Mouse (Mus musculus) thymus, adult 2 months (tissue): ENCODE results near the gene Trpm4. TPM values are rescaled to one million over a fixed set of nuclear protein-coding genes. Genes with fewer than 3 reads are reported as not detected.

Experiments
- DNase-seq: peaks from one replicate; pipeline ENCODE4 v3.0.0; 2021
- H3K27ac ChIP-seq: fragments of 200-500 bp; 2 replicates; pipeline ENCODE4 v1.5.1; 2012; ENCODE audit warnings: low read length, control low read depth; ENCODE audit not compliant: control insufficient read depth, insufficient read depth
- H3K27me3 ChIP-seq: fragments of 200-500 bp; 2 replicates; pipeline ENCODE4 v1.6.1; 2012; ENCODE audit warnings: mild to moderate bottlenecking, low read length, moderate library complexity, mixed read lengths; ENCODE audit not compliant: control insufficient read depth, insufficient read depth
- H3K36me3 ChIP-seq: fragments of 200-500 bp; 2 replicates; pipeline ENCODE4 v1.6.1; 2012; ENCODE audit warnings: mild to moderate bottlenecking, low read length, moderate library complexity; ENCODE audit not compliant: control insufficient read depth, insufficient read depth
- H3K4me1 ChIP-seq: fragments of 200-500 bp; replicated peaks from 2 replicates; pipeline ENCODE4 v1.6.1; 2012; ENCODE audit warnings: low read length; ENCODE audit not compliant: control insufficient read depth, insufficient read depth
- H3K4me3 ChIP-seq: fragments of 200-500 bp; 2 replicates; pipeline ENCODE4 v1.5.1; 2012; ENCODE audit warnings: mild to moderate bottlenecking, low read length, control low read depth, moderate library complexity; ENCODE audit not compliant: control insufficient read depth, insufficient read depth
- CTCF ChIP-seq: fragments of 200-500 bp; IDR thresholded peaks from 2 replicates; pipeline ENCODE4 v1.5.1; 2012; ENCODE audit warnings: mild to moderate bottlenecking, control low read depth, low read length, moderate library complexity, borderline replicate concordance; ENCODE audit not compliant: control insufficient read depth, poor library complexity, insufficient read depth; ENCODE audit errors: extremely low read depth
- POLR2A ChIP-seq: fragments of 200-500 bp; IDR thresholded peaks from 2 replicates; pipeline ENCODE4 v1.6.1; 2012; ENCODE audit warnings: mild to moderate bottlenecking, low read length, control low read depth, moderate library complexity; ENCODE audit not compliant: control insufficient read depth, poor library complexity, insufficient read depth; ENCODE audit errors: extremely low read depth
- WGBS: fragments of 180-500 bp; shearing (Covaris S2); methylation state at CpG from one replicate; pipeline ENCODE4 v1.1.7; 2018; 5-methylcytosine and 5-hydroxymethylcytosine counted together
- polyA plus RNA-seq: library from polyadenylated mRNA; depleted of rRNA; stranded (reverse); fragments of >200 nt; gene quantifications from 2 replicates; pipeline ENCODE4 v1.2.3, GENCODE M21; 2012

Gene Trpm4
- polyA plus RNA-seq, 1 experiment: 12.1 TPM

DNA sequence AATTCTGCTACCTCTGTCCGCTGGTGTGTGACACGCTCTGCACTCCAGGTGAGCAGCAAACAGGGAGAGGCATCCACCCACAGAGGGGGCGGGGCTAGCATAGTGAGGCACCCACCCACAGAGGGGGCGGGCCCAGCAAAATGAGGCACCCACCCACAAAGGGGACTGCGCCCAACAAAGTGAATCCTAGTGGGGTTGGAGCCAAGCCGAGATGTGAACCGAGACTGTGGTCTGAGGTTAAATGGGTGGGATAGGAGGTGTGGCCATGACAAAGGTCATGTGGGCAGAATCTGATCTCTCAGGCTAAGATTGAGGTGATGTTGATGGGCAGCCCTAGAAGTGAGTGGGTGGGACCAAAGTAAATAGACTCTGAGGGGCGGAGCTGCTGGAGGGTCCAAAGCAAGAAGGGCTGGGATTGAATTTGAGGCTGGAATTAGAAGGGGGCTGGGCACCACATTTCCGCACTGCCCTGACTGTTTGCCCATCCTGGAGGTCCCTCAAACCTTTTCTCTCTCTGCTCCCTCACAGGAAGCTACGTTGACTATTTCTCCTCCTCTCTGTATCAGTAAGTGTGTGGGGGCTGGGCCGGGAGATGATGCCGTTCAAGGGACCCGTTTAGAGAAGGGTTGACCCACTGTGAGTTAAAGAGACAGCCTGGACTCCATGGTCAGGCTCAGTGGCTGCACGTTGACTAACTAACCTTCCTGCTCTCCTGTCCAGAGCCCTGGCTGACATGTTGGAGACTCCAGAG is 4.8 kb upstream of the Trpm4 start:
- WGBS: 5% methylated on average over 14 of the region's 14 CpGs
- H3K27ac ChIP-seq: no peak overlapping the region
- TF ChIP-seq CTCF: no peak
- TF ChIP-seq POLR2A: no peak
- DNase-seq: peak; percentile 35
- no peak overlapping the region for H3K4me3 ChIP-seq
- H3K4me1 ChIP-seq: peaks cover 27% of the 10 kb centered on the region
- H3K27me3 ChIP-seq: peaks cover 12% of the 10 kb centered on the region; the same call in 1 of the 2 replicates
- no peaks in the 10 kb centered on the region for H3K36me3 ChIP-seq

DNA sequence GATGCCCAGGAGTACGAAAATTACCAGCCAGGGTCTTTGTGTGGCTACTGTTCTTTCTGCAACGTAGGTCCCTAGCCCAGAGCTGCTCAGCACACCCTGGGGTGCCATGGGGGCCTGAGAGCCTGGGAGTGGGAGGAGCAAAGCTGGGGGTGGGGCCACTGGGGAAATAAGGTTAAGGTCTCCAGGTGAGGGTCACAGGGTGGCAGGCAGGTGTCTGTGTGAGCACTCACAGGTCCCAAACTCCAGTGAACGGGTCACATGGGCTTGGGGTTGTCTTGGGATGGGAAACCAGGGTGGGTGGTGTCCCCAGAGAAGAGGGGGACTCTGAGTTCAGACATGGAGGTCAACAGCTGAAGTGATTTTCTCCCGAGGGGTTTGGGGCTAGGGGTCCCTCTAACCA is 3.9 kb upstream of the Trpm4 start:
- peaks cover 34% of the 10 kb centered on the region for H3K4me1 ChIP-seq
- no peak for DNase-seq
- TF ChIP-seq CTCF (no peak), POLR2A (no peak)
- whole genome bisulfite sequencing: 26% methylated on average over 4 of the region's 4 CpGs
- H3K27ac ChIP-seq: no peak overlapping the region
- no peaks in the 10 kb centered on the region for H3K36me3 ChIP-seq
- H3K4me3 ChIP-seq: no peak overlapping the region
- peaks cover 12% of the 10 kb centered on the region; the same call in 1 of the 2 replicates for H3K27me3 ChIP-seq

DNA sequence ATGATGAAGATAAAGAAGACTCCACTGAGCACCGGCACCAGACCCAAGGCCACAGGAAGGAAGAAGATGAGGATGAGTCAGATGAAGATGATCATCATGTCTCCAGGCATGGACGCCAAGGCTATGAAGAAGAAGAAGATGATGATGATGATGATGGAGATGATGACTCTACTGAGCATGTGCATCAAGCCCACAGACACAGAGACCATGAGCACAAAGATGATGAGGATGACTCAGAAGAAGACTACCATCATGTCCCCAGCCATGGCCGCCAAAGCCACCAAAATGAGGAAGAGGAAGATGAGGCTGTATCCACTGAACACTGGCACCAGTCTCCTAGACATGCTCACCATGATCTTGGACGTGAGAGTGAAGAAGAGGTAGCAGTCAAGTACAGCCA is 2.7 kb upstream of the Trpm4 start:
- 80% methylated on average over 4 of the region's 4 CpGs for WGBS
- H3K27ac ChIP-seq: no peak overlapping the region
- TF ChIP-seq CTCF (no peak), POLR2A (no peak)
- no peak for DNase-seq
- no peak overlapping the region for H3K4me3 ChIP-seq
- H3K36me3 ChIP-seq: no peaks in the 10 kb centered on the region
- H3K27me3 ChIP-seq: peaks cover 12% of the 10 kb centered on the region; the same call in 1 of the 2 replicates
- H3K4me1 ChIP-seq: peaks cover 34% of the 10 kb centered on the region

DNA sequence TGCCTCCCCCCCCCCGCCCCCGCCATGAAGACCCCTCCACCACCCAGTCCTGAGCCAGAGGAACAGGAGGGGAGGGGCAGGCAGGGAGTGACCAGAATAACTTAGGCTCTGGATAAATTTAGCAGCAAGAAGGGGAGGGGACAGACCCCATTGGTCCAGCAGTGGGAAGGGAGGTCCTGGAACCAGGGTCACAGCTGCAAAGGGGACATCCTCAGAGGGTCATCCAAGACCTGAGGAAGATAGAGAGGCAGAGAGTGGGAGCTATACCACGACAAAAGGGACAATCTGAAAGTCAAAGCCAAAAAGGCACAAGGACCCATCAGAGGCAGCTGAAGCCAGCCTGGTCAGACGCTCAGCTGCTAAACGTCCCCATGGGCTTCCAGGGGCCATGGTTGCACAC is 1.5 kb upstream of the Trpm4 start, which contains the start of gene Hrc:
TSS of gene Hrc (plus strand) at position 235 of the 400 bp plus-strand sequence.
- H3K27ac ChIP-seq: no peak within 1 kb of the TSS
- no peak within 1 kb of the TSS for H3K4me3 ChIP-seq
- WGBS: 76% methylated on average over 5 of the region's 5 CpGs
- no peak for DNase-seq
- H3K4me1 ChIP-seq: peaks cover 28% of the 10 kb centered on the region
- H3K36me3 ChIP-seq: no peaks in the 10 kb centered on the region
- no peak for TF ChIP-seq CTCF
- no peak for TF ChIP-seq POLR2A
- peaks cover 12% of the 10 kb centered on the region; the same call in 1 of the 2 replicates for H3K27me3 ChIP-seq

DNA sequence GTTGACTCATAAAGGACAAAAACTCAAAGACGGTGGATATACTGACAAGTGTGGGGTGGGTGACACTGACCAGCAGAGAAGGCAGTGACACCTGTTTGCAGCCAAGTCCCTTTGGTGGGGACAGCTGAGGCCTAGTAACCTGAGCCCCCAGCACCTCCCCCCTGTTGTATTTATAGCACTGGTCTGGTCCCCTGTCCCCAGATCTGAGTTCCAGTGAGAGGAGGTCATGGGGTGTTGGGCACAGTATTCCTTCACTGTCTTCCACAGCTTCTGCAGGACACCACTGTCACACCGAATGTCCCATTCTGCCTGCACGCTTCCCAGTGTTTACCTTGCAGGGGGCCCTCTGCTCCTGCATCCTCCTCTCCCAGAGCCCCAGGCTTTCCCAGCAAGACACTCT is 1.0 kb upstream of the Trpm4 start:
- TF ChIP-seq POLR2A (no peak), CTCF (no peak)
- no peaks in the 10 kb centered on the region for H3K36me3 ChIP-seq
- H3K27me3 ChIP-seq: peaks cover 12% of the 10 kb centered on the region; the same call in 1 of the 2 replicates
- WGBS: 90% methylated on average over 3 of the region's 3 CpGs
- H3K27ac ChIP-seq: no peak overlapping the region
- no peak for DNase-seq
- H3K4me3 ChIP-seq: no peak overlapping the region
- H3K4me1 ChIP-seq: peaks cover 24% of the 10 kb centered on the region

DNA sequence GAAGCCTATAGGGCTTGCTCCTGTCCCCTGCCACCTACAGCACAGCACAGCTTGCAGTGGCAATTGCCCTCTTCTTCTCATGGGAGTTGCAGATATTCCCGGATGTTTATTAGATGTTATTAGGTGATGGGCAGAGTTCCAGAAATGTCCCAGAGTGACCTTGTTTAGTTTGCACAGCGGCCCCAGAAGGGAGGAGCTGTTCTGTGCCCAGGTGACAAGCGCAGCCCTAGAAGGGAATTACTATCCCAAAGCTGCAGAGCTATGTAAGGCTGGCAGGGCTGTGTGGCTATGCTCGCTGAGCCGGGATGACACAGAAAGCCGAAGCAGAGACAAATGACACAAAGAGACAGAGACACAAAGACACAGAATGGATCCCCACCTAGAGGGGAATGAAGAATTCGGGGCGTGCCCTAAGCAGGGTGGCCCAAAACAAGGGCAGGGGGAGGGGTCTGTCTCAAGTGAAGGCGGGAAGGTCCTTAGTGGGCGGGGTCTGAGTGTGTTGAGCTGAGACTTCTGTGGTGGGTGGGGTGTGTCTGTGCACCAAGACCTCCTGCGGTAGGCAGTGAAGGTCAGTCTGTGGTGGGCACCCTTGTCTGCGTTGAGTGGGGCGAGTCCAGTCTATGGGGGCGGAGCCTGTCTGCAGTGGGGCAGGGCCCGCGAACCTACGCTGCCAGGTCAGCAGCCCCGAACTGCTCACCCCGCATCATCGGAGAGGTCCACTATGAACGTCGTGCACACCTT is 725 bp downstream of the Trpm4 start:
- Histone ChIP-seq H3K4me1 (peaks cover 11% of the 10 kb centered on the region), H3K36me3 (no peaks in the 10 kb centered on the region), H3K4me3 (peak overlapping the region; percentile 70), H3K27ac (no peak overlapping the region), H3K27me3 (no peaks in the 10 kb centered on the region; the same call in 1 of the 2 replicates)
- TF ChIP-seq CTCF (no peak), POLR2A (0 out of 2 replicates have a peak, but pooled peaks have one; percentile 23)
- peak; percentile 67 for DNase-seq
- WGBS: 13% methylated on average over 22 of the region's 22 CpGs
